Mouse (Mus musculus) midbrain, embryonic 16.5 days (tissue): ENCODE measurements around the gene Nhsl2. TPM values are rescaled to one million over a fixed set of nuclear protein-coding genes. Genes with fewer than 3 reads are reported as not detected.
A peak's percentile ranks its signal among the peaks of the same experiment; 100 is the strongest.

Experiments
- ATAC-seq: fragments of 200-750 bp; cut with Nextera tagmentation; 2 replicates; pipeline ENCODE4 v1.8.0; 2017; ENCODE audit warnings: moderate TSS enrichment
- H3K27ac ChIP-seq: fragments of 300-500 bp; sonication (generic); 2 replicates; pipeline ENCODE4 v1.5.1; 2014; ENCODE audit warnings: mild to moderate bottlenecking, low read length, mixed read lengths
- H3K27me3 ChIP-seq: fragments of 300-500 bp; sonication (generic); 2 replicates; pipeline ENCODE4 v1.6.1; 2014; ENCODE audit warnings: low read depth, low read length, mixed read lengths; ENCODE audit not compliant: control insufficient read depth, insufficient read depth
- H3K36me3 ChIP-seq: fragments of 300-500 bp; sonication (generic); 2 replicates; pipeline ENCODE4 v1.6.1; 2014; ENCODE audit warnings: mild to moderate bottlenecking, low read length, moderate library complexity, mixed read lengths; ENCODE audit not compliant: control insufficient read depth, insufficient read depth
- H3K4me1 ChIP-seq: fragments of 300-500 bp; sonication (generic); 2 replicates; pipeline ENCODE4 v1.6.1; 2014; ENCODE audit warnings: mild to moderate bottlenecking, low read length, mixed read lengths; ENCODE audit not compliant: control insufficient read depth, insufficient read depth
- H3K4me2 ChIP-seq: fragments of 300-500 bp; sonication (generic); 2 replicates; pipeline ENCODE4 v1.6.1; 2014; ENCODE audit warnings: mild to moderate bottlenecking, low read length, mixed read lengths
- H3K4me3 ChIP-seq: fragments of 300-500 bp; sonication (generic); 2 replicates; pipeline ENCODE4 v1.5.1; 2014; ENCODE audit warnings: low read depth, mild to moderate bottlenecking, low read length, moderate library complexity, mixed read lengths
- H3K9ac ChIP-seq: fragments of 300-500 bp; sonication (generic); 2 replicates; pipeline ENCODE4 v1.6.1; 2014; ENCODE audit warnings: low read depth, low read length, mixed read lengths
- H3K9me3 ChIP-seq: fragments of 300-500 bp; sonication (generic); replicated peaks from 2 replicates; pipeline ENCODE4 v1.6.1; 2014; ENCODE audit warnings: mild to moderate bottlenecking, low read length, mixed read lengths; ENCODE audit not compliant: control insufficient read depth, poor library complexity, severe bottlenecking
- WGBS: fragments of 180-500 bp; shearing (Covaris S2); extraction: QIAGEN DNeasy Blood & Tissue Kit; methylation state at CpG from one replicate; pipeline ENCODE4 v1.1.7; 2014; 5-methylcytosine and 5-hydroxymethylcytosine counted together
- polyA plus RNA-seq: library from polyadenylated mRNA; unstranded; fragments of >200 nt; fragmentation: Nextera tagmentation; extraction: Ambion mirVana; gene quantifications from 2 replicates; pipeline ENCODE4 v1.2.1, GENCODE M21; 2015

Gene Nhsl2
- polyA plus RNA-seq, 1 experiment from 2014 or later, result 6.0 TPM

GRCm38 (mm10) chrX:101889813-101890469 lies 40.8 kb downstream of the Nhsl2 start:
- Histone ChIP-seq H3K9me3 (no peaks in the 10 kb centered on the region), H3K36me3 (no peaks in the 10 kb centered on the region), H3K4me2 (no peak overlapping the region), H3K9ac (no peak overlapping the region), H3K27ac (no peak overlapping the region), H3K4me1 (no peaks in the 10 kb centered on the region), H3K4me3 (no peak overlapping the region), H3K27me3 (no peaks in the 10 kb centered on the region; the same call in 1 of the 2 replicates)
- 85% methylated on average over 4 of the region's 4 CpGs for WGBS
- ATAC-seq, result no peak

- no peak for ATAC-seq
- H3K36me3 ChIP-seq, result no peaks in the 10 kb centered on the region
- no peak overlapping the region for H3K27ac ChIP-seq
- no peak overlapping the region for H3K4me2 ChIP-seq
- no peaks in the 10 kb centered on the region for H3K9me3 ChIP-seq
- no peaks in the 10 kb centered on the region for H3K4me1 ChIP-seq
- H3K27me3 ChIP-seq, result peaks cover 3% of the 10 kb centered on the region
- H3K4me3 ChIP-seq, result no peak overlapping the region
- no peak overlapping the region for H3K9ac ChIP-seq
- WGBS, result 93% methylated on average over 7 of the region's 7 CpGs
Measured at GRCm38 (mm10) chrX:101893796-101894195, 44.6 kb downstream of the Nhsl2 start.

GRCm38 (mm10) chrX:101898341-101898740 lies 49.2 kb downstream of the Nhsl2 start:
- no peak overlapping the region for H3K4me2 ChIP-seq
- H3K4me1 ChIP-seq, result no peaks in the 10 kb centered on the region
- 59% methylated on average over 4 of the region's 4 CpGs for WGBS
- H3K4me3 ChIP-seq, result no peak overlapping the region
- H3K9ac ChIP-seq, result no peak overlapping the region
- H3K27ac ChIP-seq, result no peak overlapping the region
- H3K36me3 ChIP-seq, result no peaks in the 10 kb centered on the region
- no peaks in the 10 kb centered on the region for H3K9me3 ChIP-seq
- H3K27me3 ChIP-seq, result peaks cover 5% of the 10 kb centered on the region
- no peak for ATAC-seq

GRCm38 (mm10) chrX:101901806-101902490 lies 52.8 kb downstream of the Nhsl2 start:
- no peak overlapping the region for H3K4me3 ChIP-seq

GRCm38 (mm10) chrX:101902597-101902996 lies 53.4 kb downstream of the Nhsl2 start:
- 82% methylated on average over 4 of the region's 4 CpGs for WGBS
- Histone ChIP-seq H3K36me3 (no peaks in the 10 kb centered on the region), H3K27ac (no peak overlapping the region), H3K4me2 (no peak overlapping the region), H3K27me3 (peaks cover 3% of the 10 kb centered on the region; the same call in 1 of the 2 replicates), H3K9ac (no peak overlapping the region), H3K9me3 (no peaks in the 10 kb centered on the region), H3K4me3 (no peak overlapping the region), H3K4me1 (no peaks in the 10 kb centered on the region)
- ATAC-seq, result no peak

More at GRCm38 (mm10) chrX:101901806-101902490, 52.8 kb downstream of the Nhsl2 start:
- H3K36me3 ChIP-seq, result no peaks in the 10 kb centered on the region
- H3K9me3 ChIP-seq, result no peaks in the 10 kb centered on the region
- no peak overlapping the region for H3K27ac ChIP-seq
- no peak overlapping the region for H3K4me2 ChIP-seq
- peaks cover 3% of the 10 kb centered on the region for H3K27me3 ChIP-seq
- H3K4me1 ChIP-seq, result no peaks in the 10 kb centered on the region
- WGBS, result 77% methylated on average over 6 of the region's 7 CpGs
- no peak for ATAC-seq
- no peak overlapping the region for H3K9ac ChIP-seq

DNA sequence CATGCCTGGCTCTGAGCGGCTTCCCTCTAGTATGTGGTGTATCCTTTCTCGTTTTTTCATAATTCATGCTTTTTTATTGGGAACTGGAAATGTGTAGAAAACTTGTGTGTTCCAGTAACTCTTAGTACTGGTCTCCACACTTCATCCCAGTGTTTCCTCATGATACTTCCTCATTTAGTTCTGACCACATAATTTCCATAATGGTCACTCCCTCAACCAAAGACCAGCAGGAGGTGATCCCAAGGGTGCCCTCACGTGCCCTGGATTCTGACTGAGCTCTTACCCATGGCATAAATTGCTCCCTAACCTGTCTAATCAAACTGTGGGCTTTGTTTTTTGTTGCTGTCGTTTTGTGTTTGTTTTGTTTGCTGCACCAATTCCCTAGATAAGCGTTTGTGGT lies 58.1 kb downstream of the Nhsl2 start:
- Histone ChIP-seq H3K9ac (no peak overlapping the region), H3K9me3 (no peaks in the 10 kb centered on the region), H3K27me3 (no peaks in the 10 kb centered on the region; the same call in none of the 2 replicates), H3K27ac (no peak overlapping the region), H3K4me3 (no peak overlapping the region), H3K4me1 (no peaks in the 10 kb centered on the region), H3K4me2 (no peak overlapping the region), H3K36me3 (no peaks in the 10 kb centered on the region)
- 71% methylated on average over 5 of the region's 5 CpGs for WGBS
- ATAC-seq, result no peak

- WGBS, result 74% methylated on average over 2 of the region's 2 CpGs
- ATAC-seq, result peak; percentile 85
Measured at GRCm38 (mm10) chrX:101929131-101929530, 79.9 kb downstream of the Nhsl2 start.

GRCm38 (mm10) chrX:101930301-101930700 lies 81.1 kb downstream of the Nhsl2 start:
- H3K4me1 ChIP-seq, result no peaks in the 10 kb centered on the region
- no peak for ATAC-seq
- no peak overlapping the region for H3K4me3 ChIP-seq
- no peak overlapping the region for H3K27ac ChIP-seq
- H3K9ac ChIP-seq, result no peak overlapping the region
- peaks cover 4% of the 10 kb centered on the region for H3K27me3 ChIP-seq
- 94% methylated on average over 6 of the region's 6 CpGs for WGBS
- no peaks in the 10 kb centered on the region for H3K9me3 ChIP-seq
- H3K36me3 ChIP-seq, result no peaks in the 10 kb centered on the region
- no peak overlapping the region for H3K4me2 ChIP-seq

More at GRCm38 (mm10) chrX:101929131-101929530, 79.9 kb downstream of the Nhsl2 start:
- no peaks in the 10 kb centered on the region for H3K4me1 ChIP-seq
- no peak overlapping the region for H3K27ac ChIP-seq
- no peak overlapping the region for H3K9ac ChIP-seq
- no peaks in the 10 kb centered on the region for H3K36me3 ChIP-seq
- H3K9me3 ChIP-seq, result no peaks in the 10 kb centered on the region
- no peak overlapping the region for H3K4me2 ChIP-seq
- H3K27me3 ChIP-seq, result peaks cover 4% of the 10 kb centered on the region
- no peak overlapping the region for H3K4me3 ChIP-seq

DNA sequence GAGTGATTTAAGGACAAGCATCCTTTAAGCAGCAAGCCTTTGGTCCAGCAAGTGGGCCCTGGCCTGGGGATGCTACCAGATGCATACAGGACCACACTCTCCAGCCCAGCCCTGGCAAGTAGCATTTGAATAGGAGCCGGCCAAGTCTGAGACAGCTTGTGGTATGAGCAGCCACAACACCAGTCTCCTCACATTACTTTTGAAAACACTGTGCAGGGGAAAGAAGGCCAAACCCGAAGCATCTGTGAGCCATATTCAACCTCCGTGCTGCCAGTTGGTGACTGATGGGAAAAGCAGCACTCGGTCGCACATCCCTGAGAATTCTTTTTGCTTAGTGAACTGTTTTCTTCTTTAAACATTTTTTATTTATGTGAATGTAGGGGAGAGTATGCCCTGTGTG lies 81.8 kb downstream of the Nhsl2 start:
- Histone ChIP-seq H3K36me3 (no peaks in the 10 kb centered on the region), H3K4me1 (no peaks in the 10 kb centered on the region), H3K9me3 (no peaks in the 10 kb centered on the region), H3K27ac (no peak overlapping the region), H3K9ac (no peak overlapping the region), H3K4me2 (no peak overlapping the region), H3K27me3 (peaks cover 4% of the 10 kb centered on the region), H3K4me3 (no peak overlapping the region)
- no peak for ATAC-seq
- WGBS, result 77% methylated on average over 5 of the region's 5 CpGs
